Mouse (Mus musculus) heart, embryonic 15.5 days (tissue): ENCODE data around the gene Calhm4. TPM values are rescaled to one million over a fixed set of nuclear protein-coding genes. Genes with fewer than 3 reads are reported as not detected.

Experiments
- ATAC-seq: fragments of 200-750 bp; cut with Nextera tagmentation; replicated peaks from 2 replicates; pipeline ENCODE4 v1.8.0; 2017; ENCODE audit warnings: low read depth, moderate TSS enrichment; ENCODE audit not compliant: insufficient number of reproducible peaks, insufficient read depth, low FRiP score
- H3K27ac ChIP-seq: fragments of 300-500 bp; sonication (generic); 2 replicates; pipeline ENCODE4 v1.5.1; 2015; ENCODE audit warnings: mild to moderate bottlenecking, inconsistent platforms
- H3K27me3 ChIP-seq: fragments of 300-500 bp; sonication (generic); 2 replicates; pipeline ENCODE4 v1.6.1; 2015; ENCODE audit warnings: inconsistent platforms
- H3K36me3 ChIP-seq: fragments of 300-500 bp; sonication (generic); 2 replicates; pipeline ENCODE4 v1.6.1; 2015; ENCODE audit warnings: mild to moderate bottlenecking, inconsistent platforms
- H3K4me1 ChIP-seq: fragments of 300-500 bp; sonication (generic); replicated peaks from 2 replicates; pipeline ENCODE4 v1.6.1; 2015; ENCODE audit warnings: inconsistent platforms
- H3K4me2 ChIP-seq: fragments of 300-500 bp; sonication (generic); 2 replicates; pipeline ENCODE4 v1.6.1; 2015; ENCODE audit warnings: inconsistent platforms, mild to moderate bottlenecking, moderate library complexity
- H3K4me3 ChIP-seq: fragments of 300-500 bp; sonication (generic); 2 replicates; pipeline ENCODE4 v1.5.1; 2015; ENCODE audit warnings: mild to moderate bottlenecking, inconsistent platforms
- H3K9ac ChIP-seq: fragments of 300-500 bp; sonication (generic); 2 replicates; pipeline ENCODE4 v1.6.1; 2015; ENCODE audit warnings: mild to moderate bottlenecking, inconsistent platforms
- H3K9me3 ChIP-seq: fragments of 300-500 bp; sonication (generic); replicated peaks from 2 replicates; pipeline ENCODE4 v1.6.1; 2016; ENCODE audit warnings: inconsistent platforms
- WGBS: fragments of 180-500 bp; shearing (Covaris S2); methylation state at CpG from one replicate; pipeline ENCODE4 v1.1.7; 2015; ENCODE audit warnings: mixed read lengths; 5-methylcytosine and 5-hydroxymethylcytosine counted together
- polyA plus RNA-seq: library from polyadenylated mRNA; unstranded; fragments of >200 nt; fragmentation: Nextera tagmentation; extraction: Ambion mirVana; gene quantifications from 2 replicates; pipeline ENCODE4 v1.2.1, GENCODE M21; 2015

The Calhm4 gene
- not detected in 2 replicates for polyA plus RNA-seq

DNA sequence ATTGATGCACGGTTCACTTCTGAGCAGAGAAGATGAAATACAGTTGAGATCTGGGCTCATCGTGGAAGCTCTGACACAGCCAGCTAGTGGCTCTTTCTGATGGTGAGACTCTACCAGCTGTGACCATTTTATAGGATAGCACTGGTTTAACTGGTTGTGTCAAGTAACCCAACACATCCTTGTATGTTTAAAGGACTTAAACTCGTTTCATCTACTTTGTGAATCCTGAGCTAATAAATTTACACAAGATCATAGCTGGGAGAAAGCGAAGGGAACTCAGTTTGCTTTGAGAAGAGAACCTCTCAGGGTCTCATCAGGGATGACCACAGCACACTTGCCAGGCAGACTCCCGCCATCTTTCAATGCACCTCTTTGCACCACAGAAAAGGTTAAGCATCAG, at the start of gene Calhm4:
Calhm4 (minus strand) TSS at position 101 of the 400 bp plus-strand sequence.
- 78% methylated on average over 5 of the region's 5 CpGs for WGBS
- Histone ChIP-seq H3K9ac (no peak within 1 kb of the TSS), H3K4me3 (no peak within 1 kb of the TSS), H3K4me2 (no peak within 1 kb of the TSS), H3K36me3 (no peaks in the 10 kb centered on the region), H3K4me1 (no peaks in the 10 kb centered on the region), H3K27ac (no peak within 1 kb of the TSS), H3K9me3 (no peaks in the 10 kb centered on the region), H3K27me3 (no peaks in the 10 kb centered on the region)
- no peak for ATAC-seq

- Histone ChIP-seq H3K4me1 (0 out of 2 replicates have a peak, but pooled peaks cover 7% of the 10 kb centered on the region), H3K9me3 (no peaks in the 10 kb centered on the region), H3K27ac (no peak overlapping the region), H3K4me2 (no peak overlapping the region), H3K27me3 (no peaks in the 10 kb centered on the region), H3K9ac (no peak overlapping the region), H3K36me3 (no peaks in the 10 kb centered on the region), H3K4me3 (no peak overlapping the region)
- no peak for ATAC-seq
- WGBS: 40% methylated on average over 5 of the region's 5 CpGs
Observed at GRCm38 (mm10) chr10:34091888-34092287, 47.8 kb upstream of the Calhm4 start.

DNA sequence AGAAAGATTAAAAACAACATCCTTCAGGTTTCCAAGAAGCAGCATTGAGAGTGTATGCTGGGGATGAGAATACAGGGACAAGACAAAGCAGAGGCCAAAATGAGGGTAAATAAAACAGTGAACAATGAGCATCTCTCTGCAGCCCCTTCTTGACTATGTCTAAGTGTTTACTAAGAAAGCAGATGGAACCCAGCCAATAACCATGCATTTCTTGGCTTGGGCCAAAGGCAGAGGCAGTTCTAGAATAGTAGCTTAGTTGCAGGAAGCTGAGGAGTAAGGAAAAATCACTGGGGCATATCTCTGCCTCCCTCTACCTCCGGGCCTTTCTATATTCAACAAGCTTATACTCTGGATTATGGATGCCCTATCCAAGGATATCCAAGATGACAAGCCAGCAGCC, 46.4 kb upstream of the Calhm4 start:
- 0 out of 2 replicates have a peak, but pooled peaks cover 3% of the 10 kb centered on the region for H3K4me1 ChIP-seq
- no peak overlapping the region for H3K4me3 ChIP-seq
- no peak overlapping the region for H3K9ac ChIP-seq
- H3K36me3 ChIP-seq: no peaks in the 10 kb centered on the region
- no peaks in the 10 kb centered on the region for H3K27me3 ChIP-seq
- no peaks in the 10 kb centered on the region for H3K9me3 ChIP-seq
- H3K4me2 ChIP-seq: no peak overlapping the region
- 65% methylated on average over 1 of the region's 1 CpGs for WGBS
- H3K27ac ChIP-seq: no peak overlapping the region
- ATAC-seq: no peak

- WGBS: 67% methylated on average over 3 of the region's 3 CpGs
- no peak overlapping the region for H3K4me2 ChIP-seq
- no peaks in the 10 kb centered on the region for H3K36me3 ChIP-seq
- ATAC-seq: no peak
- H3K27ac ChIP-seq: no peak overlapping the region
- H3K4me1 ChIP-seq: no peaks in the 10 kb centered on the region
- H3K9ac ChIP-seq: no peak overlapping the region
- H3K4me3 ChIP-seq: no peak overlapping the region
- no peaks in the 10 kb centered on the region for H3K27me3 ChIP-seq
- H3K9me3 ChIP-seq: no peaks in the 10 kb centered on the region
Observed at GRCm38 (mm10) chr10:34089517-34089916, 45.4 kb upstream of the Calhm4 start.

DNA sequence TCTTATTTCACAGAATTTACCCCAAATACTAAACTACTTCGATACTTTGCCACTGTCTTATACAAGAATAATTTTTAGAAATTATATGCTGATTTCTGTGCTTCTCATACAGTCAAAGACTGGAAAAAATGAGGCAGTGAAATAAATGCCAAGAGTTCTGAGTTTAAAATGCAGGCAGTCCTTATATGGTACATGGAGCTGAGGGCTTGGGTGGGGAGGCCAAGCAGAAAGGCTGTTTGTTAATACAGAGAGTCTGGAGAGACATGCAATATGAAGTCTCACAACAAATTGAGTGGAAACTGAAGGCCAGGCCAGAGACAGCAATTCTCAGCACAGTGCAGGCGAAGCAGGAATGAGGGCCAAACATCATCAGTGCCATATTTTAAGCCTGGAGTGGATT, 44.4 kb upstream of the Calhm4 start:
- Histone ChIP-seq H3K4me2 (no peak overlapping the region), H3K4me3 (no peak overlapping the region), H3K27ac (no peak overlapping the region), H3K4me1 (no peaks in the 10 kb centered on the region), H3K36me3 (no peaks in the 10 kb centered on the region), H3K9ac (no peak overlapping the region), H3K9me3 (no peaks in the 10 kb centered on the region), H3K27me3 (no peaks in the 10 kb centered on the region)
- WGBS: 71% methylated on average over 2 of the region's 2 CpGs
- ATAC-seq: no peak

- H3K4me1 ChIP-seq: no peaks in the 10 kb centered on the region
- H3K9me3 ChIP-seq: no peaks in the 10 kb centered on the region
- H3K36me3 ChIP-seq: no peaks in the 10 kb centered on the region
- WGBS: 72% methylated on average over 1 of the region's 1 CpGs
- no peak overlapping the region for H3K4me2 ChIP-seq
- no peak for ATAC-seq
- no peak overlapping the region for H3K27ac ChIP-seq
- no peak overlapping the region for H3K4me3 ChIP-seq
- H3K9ac ChIP-seq: no peak overlapping the region
- H3K27me3 ChIP-seq: no peaks in the 10 kb centered on the region
Observed at GRCm38 (mm10) chr10:34086514-34086913, 42.4 kb upstream of the Calhm4 start.

DNA sequence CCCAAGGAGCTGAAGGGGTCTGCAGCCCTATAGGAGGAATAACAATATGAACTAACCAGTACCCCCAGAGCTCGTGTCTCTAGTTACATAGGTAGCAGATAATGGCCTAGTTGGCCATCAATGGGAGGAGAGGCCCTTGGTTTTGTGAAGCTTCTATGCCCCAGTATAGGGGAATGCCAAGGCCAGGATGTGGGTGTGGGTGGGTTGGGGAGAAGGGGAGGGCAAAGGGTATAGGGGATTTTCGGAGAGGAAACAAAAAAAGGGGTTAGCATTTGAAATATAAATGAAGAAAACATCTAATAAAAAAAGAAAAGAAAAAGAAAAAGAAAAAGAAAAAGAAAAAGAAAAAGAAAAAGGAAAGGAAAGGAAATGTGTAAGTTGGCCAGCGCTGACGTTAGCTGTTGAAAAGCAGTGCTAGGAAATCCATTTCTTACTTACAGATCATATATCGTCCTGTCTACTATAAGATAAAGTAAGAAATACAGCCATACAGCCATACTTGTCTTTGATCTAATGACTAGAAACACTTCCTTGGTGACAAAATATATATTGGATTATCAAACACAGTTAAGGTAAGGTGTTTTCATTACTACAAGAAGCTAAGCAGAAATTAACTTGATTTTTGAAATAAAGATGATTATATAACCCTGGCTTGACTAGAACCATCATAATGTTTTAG, 30.6 kb upstream of the Calhm4 start:
- Histone ChIP-seq H3K27me3 (no peaks in the 10 kb centered on the region), H3K4me1 (no peaks in the 10 kb centered on the region), H3K9ac (no peak overlapping the region), H3K27ac (no peak overlapping the region), H3K36me3 (no peaks in the 10 kb centered on the region), H3K4me3 (no peak overlapping the region), H3K4me2 (no peak overlapping the region), H3K9me3 (no peaks in the 10 kb centered on the region)
- WGBS: 75% methylated on average over 5 of the region's 5 CpGs
- ATAC-seq: no peak

GRCm38 (mm10) chr10:34071650-34072049, 27.5 kb upstream of the Calhm4 start:
- Histone ChIP-seq H3K27ac (peak overlapping the region; percentile 25), H3K4me1 (no peaks in the 10 kb centered on the region), H3K4me3 (no peak overlapping the region), H3K4me2 (no peak overlapping the region), H3K27me3 (no peaks in the 10 kb centered on the region), H3K9me3 (no peaks in the 10 kb centered on the region), H3K36me3 (no peaks in the 10 kb centered on the region), H3K9ac (no peak overlapping the region)
- ATAC-seq: no peak
- WGBS: 50% methylated on average over 2 of the region's 2 CpGs

GRCm38 (mm10) chr10:34070999-34071492, 26.9 kb upstream of the Calhm4 start:
- WGBS: 36% methylated on average over 5 of the region's 5 CpGs
- Histone ChIP-seq H3K9ac (no peak overlapping the region), H3K4me1 (no peaks in the 10 kb centered on the region), H3K4me3 (no peak overlapping the region), H3K9me3 (no peaks in the 10 kb centered on the region), H3K36me3 (no peaks in the 10 kb centered on the region), H3K4me2 (no peak overlapping the region), H3K27ac (peak overlapping the region; percentile 25), H3K27me3 (no peaks in the 10 kb centered on the region)
- ATAC-seq: no peak

- 71% methylated on average over 1 of the region's 1 CpGs for WGBS
- no peak for ATAC-seq
- H3K9ac ChIP-seq: no peak overlapping the region
- no peak overlapping the region for H3K27ac ChIP-seq
- H3K36me3 ChIP-seq: no peaks in the 10 kb centered on the region
- H3K4me3 ChIP-seq: no peak overlapping the region
- no peaks in the 10 kb centered on the region for H3K9me3 ChIP-seq
- no peaks in the 10 kb centered on the region for H3K4me1 ChIP-seq
- H3K4me2 ChIP-seq: no peak overlapping the region
- H3K27me3 ChIP-seq: no peaks in the 10 kb centered on the region
Observed at GRCm38 (mm10) chr10:34069606-34070005, 25.5 kb upstream of the Calhm4 start.

DNA sequence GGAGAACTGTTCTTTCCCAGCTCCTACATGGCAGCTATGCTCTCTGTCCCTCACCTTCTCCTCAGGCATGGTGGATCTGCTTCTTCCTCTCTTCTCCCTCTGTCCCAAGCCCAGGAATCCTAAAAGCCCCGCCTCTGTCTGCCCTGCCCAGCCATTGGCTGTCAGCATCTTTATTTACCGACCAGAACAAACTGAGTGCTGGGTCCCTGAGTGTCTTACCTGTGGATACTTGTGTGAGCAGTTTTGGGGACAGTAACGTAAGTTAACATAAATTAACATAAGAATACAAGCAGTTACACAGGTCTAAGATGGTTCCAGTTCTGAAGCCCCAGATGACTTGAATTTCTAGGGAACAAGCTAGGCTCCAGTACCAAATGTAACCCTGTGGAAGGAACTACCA, 22.5 kb upstream of the Calhm4 start:
- H3K27ac ChIP-seq: no peak overlapping the region
- ATAC-seq: no peak
- H3K36me3 ChIP-seq: no peaks in the 10 kb centered on the region
- no peaks in the 10 kb centered on the region for H3K27me3 ChIP-seq
- no peaks in the 10 kb centered on the region for H3K4me1 ChIP-seq
- 48% methylated on average over 3 of the region's 3 CpGs for WGBS
- H3K9me3 ChIP-seq: no peaks in the 10 kb centered on the region
- H3K9ac ChIP-seq: no peak overlapping the region
- no peak overlapping the region for H3K4me2 ChIP-seq
- no peak overlapping the region for H3K4me3 ChIP-seq

- ATAC-seq: no peak
- Histone ChIP-seq H3K4me2 (no peak overlapping the region), H3K27ac (no peak overlapping the region), H3K36me3 (no peaks in the 10 kb centered on the region), H3K4me1 (no peaks in the 10 kb centered on the region), H3K9me3 (no peaks in the 10 kb centered on the region), H3K4me3 (no peak overlapping the region), H3K9ac (no peak overlapping the region), H3K27me3 (no peaks in the 10 kb centered on the region)
- WGBS: 79% methylated on average over 2 of the region's 2 CpGs
Observed at GRCm38 (mm10) chr10:34053987-34054386, 9.9 kb upstream of the Calhm4 start.
